Mouse (Mus musculus): ENCODE measurements around the gene Dscam. TPM values are rescaled to one million over a fixed set of nuclear protein-coding genes. Genes with fewer than 3 reads are reported as not detected.

Gene Dscam
- polyA plus RNA-seq, 1 experiment, result 0.03 TPM

DNA sequence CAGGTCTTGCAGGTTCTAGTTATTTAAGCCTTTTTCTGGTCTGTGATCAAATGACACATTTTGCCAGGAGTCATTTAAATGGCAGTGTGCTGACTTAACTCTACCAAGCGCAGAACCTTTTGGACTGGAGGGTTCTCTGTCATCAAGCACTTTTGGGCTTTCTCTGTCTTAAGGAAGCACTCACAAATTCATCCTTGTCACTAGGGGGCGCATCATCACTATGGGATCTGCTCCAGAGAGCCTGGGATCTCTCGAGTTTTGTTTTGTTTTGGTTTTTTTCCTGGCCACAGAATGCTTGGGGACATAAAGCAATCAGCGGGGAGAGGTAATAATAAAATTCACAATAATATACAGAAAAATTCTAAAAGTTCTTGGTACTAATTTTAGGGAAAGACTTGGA, 486.0 kb downstream of the Dscam start:
- WGBS, result 17% methylated on average over 4 of the region's 4 CpGs
- H3K4me3 ChIP-seq (ENCODE audit: low read depth, low read length), result no peak overlapping the region
- no peaks in the 10 kb centered on the region for H3K36me3 ChIP-seq (ENCODE audit: control insufficient read depth, insufficient read depth, low read length)
- no peaks in the 10 kb centered on the region for H3K4me1 ChIP-seq (ENCODE audit: control insufficient read depth, insufficient read depth, insufficient read length, low read length)
- no peak overlapping the region for H3K27ac ChIP-seq (ENCODE audit: insufficient read depth, low read depth, low read length)
- H3K27me3 ChIP-seq (ENCODE audit: control insufficient read depth, insufficient read depth, low read length), result no peaks in the 10 kb centered on the region
- TF ChIP-seq CTCF (IDR thresholded peaks at IDR 0.05; ENCODE audit: extremely low read depth, insufficient read length, insufficient replicate concordance, low read depth, low read length) (no peak), POLR2A (IDR thresholded peaks at IDR 0.05; ENCODE audit: low read depth, low read length) (no peak)

DNA sequence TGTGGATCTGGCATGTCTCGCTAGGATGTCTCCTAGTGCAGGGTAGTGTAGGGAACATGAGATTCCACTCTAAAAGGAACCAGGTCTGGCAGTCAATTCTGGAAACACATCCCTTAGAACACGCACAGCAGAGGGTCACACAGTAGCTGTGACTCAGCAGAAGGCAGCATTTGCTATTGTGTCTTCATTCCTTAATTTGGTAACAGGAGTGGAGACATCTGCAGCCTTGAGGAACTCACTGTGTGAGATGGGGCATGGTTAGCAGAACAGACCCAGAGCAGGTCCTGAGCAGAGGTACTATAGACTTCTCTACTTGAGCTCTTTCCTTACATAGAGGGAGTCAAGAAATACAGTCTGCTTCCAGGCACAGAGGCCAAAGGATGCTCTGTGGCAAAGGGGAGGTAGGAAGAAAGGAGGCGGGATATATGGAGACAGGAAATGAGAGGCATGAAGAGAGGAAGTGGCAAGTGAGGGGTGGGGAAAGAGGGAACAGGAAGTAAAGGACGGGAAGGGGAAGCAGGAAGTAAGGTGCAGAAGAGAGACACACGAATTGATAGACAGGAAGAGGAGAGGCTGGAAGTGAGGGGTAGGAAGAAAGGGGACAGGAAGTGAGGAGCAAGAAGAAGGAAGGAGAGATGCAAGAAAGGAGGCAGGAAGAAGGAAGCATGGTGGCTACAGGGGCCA, 488.1 kb downstream of the Dscam start:
- 55% methylated on average over 5 of the region's 5 CpGs for WGBS
- TF ChIP-seq CTCF (IDR thresholded peaks at IDR 0.05; ENCODE audit: extremely low read depth, insufficient read length, insufficient replicate concordance, low read depth, low read length) (no peak), POLR2A (IDR thresholded peaks at IDR 0.05; ENCODE audit: low read depth, low read length) (no peak)

DNA sequence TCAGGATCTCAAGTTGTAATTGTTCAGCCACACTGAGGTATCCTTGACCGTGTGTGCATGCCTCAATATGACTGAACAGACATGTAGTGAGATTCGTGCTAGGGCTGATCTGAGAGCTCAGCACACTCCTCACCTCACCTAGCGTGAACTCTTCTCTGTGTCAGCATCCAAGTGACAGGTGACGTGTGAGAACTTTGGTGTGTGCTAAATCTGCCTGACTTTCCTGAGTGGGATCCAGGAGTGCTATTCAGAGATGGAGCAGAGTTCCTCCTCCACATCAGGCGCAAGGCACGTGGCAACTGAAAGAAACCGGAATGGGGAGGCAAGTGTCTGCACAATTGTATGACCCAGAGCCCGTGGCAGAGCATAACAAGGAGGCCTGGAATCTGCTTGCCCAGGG, 490.6 kb downstream of the Dscam start:
- 81% methylated on average over 8 of the region's 8 CpGs for WGBS

More for the DNA sequence above, 488.1 kb downstream of the Dscam start:
- Histone ChIP-seq H3K27me3 (ENCODE audit: control insufficient read depth, insufficient read depth, low read length) (no peaks in the 10 kb centered on the region), H3K4me1 (ENCODE audit: control insufficient read depth, insufficient read depth, insufficient read length, low read length) (no peaks in the 10 kb centered on the region), H3K27ac (ENCODE audit: insufficient read depth, low read depth, low read length) (no peak overlapping the region), H3K4me3 (ENCODE audit: low read depth, low read length) (no peak overlapping the region), H3K36me3 (ENCODE audit: control insufficient read depth, insufficient read depth, low read length) (no peaks in the 10 kb centered on the region)

DNA sequence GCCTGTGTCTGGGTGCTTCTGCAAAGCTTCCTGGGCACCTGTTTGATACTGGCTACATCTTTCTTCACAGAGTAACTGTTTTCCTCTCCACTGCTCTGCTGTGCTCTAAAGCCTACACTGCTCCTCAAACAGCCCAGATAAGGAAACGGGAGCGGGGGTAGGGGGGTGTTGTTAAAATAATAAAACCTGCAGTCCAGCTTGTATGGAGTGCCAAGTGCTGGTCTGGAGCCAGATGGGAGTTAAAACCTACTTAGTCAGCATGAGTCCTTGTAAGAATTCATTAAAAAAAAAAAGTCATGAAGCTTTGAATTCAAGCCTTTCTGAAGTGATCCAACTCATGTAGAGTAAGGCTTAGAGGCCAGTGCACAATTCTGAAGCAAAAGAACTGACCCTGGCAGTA, 493.1 kb downstream of the Dscam start:
- H3K4me1 ChIP-seq (ENCODE audit: control insufficient read depth, insufficient read depth, insufficient read length, low read length), result no peaks in the 10 kb centered on the region
- H3K36me3 ChIP-seq (ENCODE audit: control insufficient read depth, insufficient read depth, low read length), result no peaks in the 10 kb centered on the region
- TF ChIP-seq CTCF (IDR thresholded peaks at IDR 0.05; ENCODE audit: extremely low read depth, insufficient read length, insufficient replicate concordance, low read depth, low read length) (no peak), POLR2A (IDR thresholded peaks at IDR 0.05; ENCODE audit: low read depth, low read length) (no peak)
- no peaks in the 10 kb centered on the region for H3K27me3 ChIP-seq (ENCODE audit: control insufficient read depth, insufficient read depth, low read length)
- no peak overlapping the region for H3K4me3 ChIP-seq (ENCODE audit: low read depth, low read length)
- WGBS, result 23% methylated on average over 2 of the region's 2 CpGs
- H3K27ac ChIP-seq (ENCODE audit: insufficient read depth, low read depth, low read length), result no peak overlapping the region

More for the DNA sequence above, 490.6 kb downstream of the Dscam start:
- TF ChIP-seq POLR2A (IDR thresholded peaks at IDR 0.05; ENCODE audit: low read depth, low read length) (no peak), CTCF (IDR thresholded peaks at IDR 0.05; ENCODE audit: extremely low read depth, insufficient read length, insufficient replicate concordance, low read depth, low read length) (no peak)
- no peaks in the 10 kb centered on the region for H3K27me3 ChIP-seq (ENCODE audit: control insufficient read depth, insufficient read depth, low read length)
- H3K4me3 ChIP-seq (ENCODE audit: low read depth, low read length), result no peak overlapping the region
- no peak overlapping the region for H3K27ac ChIP-seq (ENCODE audit: insufficient read depth, low read depth, low read length)
- no peaks in the 10 kb centered on the region for H3K36me3 ChIP-seq (ENCODE audit: control insufficient read depth, insufficient read depth, low read length)
- H3K4me1 ChIP-seq (ENCODE audit: control insufficient read depth, insufficient read depth, insufficient read length, low read length), result no peaks in the 10 kb centered on the region

DNA sequence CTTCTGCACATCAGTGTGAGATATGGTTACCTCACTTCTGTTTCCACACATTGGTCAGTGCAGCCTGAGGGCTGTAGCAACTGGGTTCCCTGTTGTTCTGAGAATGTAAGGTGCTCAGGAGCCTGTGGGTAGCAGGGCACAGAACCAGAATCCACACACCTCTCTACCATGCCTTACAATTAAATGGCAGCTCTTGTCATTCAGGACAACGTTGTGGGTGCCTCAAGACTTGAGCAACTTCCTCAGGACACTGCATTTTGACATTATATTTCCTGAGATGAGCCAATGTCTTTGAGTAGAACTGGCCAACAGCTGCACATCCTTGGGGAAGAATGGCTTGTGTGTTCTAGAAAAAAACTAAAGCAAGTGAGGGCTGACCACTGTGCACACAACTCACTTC, 493.9 kb downstream of the Dscam start:
- Histone ChIP-seq H3K4me1 (ENCODE audit: control insufficient read depth, insufficient read depth, insufficient read length, low read length) (no peaks in the 10 kb centered on the region), H3K27ac (ENCODE audit: insufficient read depth, low read depth, low read length) (no peak overlapping the region), H3K36me3 (ENCODE audit: control insufficient read depth, insufficient read depth, low read length) (no peaks in the 10 kb centered on the region), H3K27me3 (ENCODE audit: control insufficient read depth, insufficient read depth, low read length) (no peaks in the 10 kb centered on the region), H3K4me3 (ENCODE audit: low read depth, low read length) (no peak overlapping the region)
- 52% methylated on average over 1 of the region's 1 CpGs for whole genome bisulfite sequencing
- TF ChIP-seq CTCF (IDR thresholded peaks at IDR 0.05; ENCODE audit: extremely low read depth, insufficient read length, insufficient replicate concordance, low read depth, low read length), result no peak

DNA sequence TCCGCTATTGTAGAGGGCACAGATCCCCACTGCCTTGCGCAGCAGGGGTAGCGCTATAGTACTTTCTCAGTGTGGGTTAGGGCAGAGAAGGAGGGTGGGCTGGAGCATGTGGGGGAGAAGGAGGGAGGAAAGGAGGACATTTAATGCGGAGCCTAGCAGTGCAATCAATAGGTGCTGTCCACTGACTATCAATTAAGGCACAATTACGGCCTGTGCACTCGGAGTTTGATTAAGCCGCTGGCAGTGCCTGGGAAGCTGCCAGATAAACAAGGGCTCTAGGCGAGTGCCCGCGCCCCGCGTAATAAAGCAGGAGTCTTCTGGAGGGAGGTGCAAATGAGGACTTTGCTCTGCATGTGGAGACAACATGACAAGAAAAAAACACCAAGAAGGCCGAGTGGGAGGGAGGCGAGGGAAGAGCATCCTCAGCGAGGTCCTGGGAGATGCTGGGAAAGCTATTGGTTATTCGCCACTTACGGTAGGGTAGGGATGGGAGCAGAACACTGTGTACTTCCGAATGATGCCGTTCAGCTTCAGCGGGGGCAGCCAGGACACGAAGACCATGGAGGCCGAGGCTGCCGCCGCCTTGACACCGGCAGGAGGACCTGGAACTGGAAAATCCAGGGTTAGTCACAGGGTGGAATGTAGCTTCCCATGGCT, 497.2 kb downstream of the Dscam start:
- Histone ChIP-seq H3K27me3 (ENCODE audit: control insufficient read depth, insufficient read depth, low read length) (no peaks in the 10 kb centered on the region), H3K4me3 (ENCODE audit: low read depth, low read length) (no peak overlapping the region), H3K36me3 (ENCODE audit: control insufficient read depth, insufficient read depth, low read length) (no peaks in the 10 kb centered on the region), H3K4me1 (ENCODE audit: control insufficient read depth, insufficient read depth, insufficient read length, low read length) (no peaks in the 10 kb centered on the region), H3K27ac (ENCODE audit: insufficient read depth, low read depth, low read length) (no peak overlapping the region)
- WGBS, result 50% methylated on average over 25 of the region's 25 CpGs
- no peak for TF ChIP-seq POLR2A (IDR thresholded peaks at IDR 0.05; ENCODE audit: low read depth, low read length)
- no peak for TF ChIP-seq CTCF (IDR thresholded peaks at IDR 0.05; ENCODE audit: extremely low read depth, insufficient read length, insufficient replicate concordance, low read depth, low read length)

DNA sequence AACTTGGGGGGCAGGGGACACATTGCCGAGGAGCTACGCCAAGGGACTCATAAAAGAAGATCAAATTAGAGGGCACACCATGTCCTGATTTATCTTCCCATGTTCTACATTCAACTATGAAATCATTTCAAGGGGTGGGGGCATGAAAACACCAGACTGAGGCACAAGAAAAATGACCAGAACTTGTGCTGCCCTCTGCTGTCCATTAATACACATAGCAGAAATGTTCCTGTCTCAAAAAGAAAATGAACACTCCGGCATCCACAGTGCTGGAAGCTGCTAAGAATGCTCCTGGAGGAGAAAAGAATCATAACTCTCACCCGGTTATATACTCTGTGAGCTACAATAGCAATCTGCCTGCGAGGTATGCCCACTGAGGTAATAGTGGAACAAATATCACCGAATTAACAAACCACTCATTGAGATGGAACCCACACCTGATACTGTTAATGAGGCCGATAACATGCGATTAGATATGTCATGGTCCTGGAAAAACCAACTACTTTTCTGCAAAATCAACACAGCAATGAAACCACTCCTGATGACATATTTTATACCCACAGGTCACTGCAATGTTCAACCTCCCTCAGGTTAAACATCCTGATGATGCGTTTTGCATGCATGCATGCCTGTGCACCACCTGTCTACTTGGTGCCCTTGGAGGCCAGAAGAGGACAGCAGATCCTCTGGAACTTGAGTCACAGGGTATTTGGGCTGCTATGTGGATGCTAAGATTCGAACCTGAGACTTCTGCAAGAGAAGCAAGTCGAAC, 498.8 kb downstream of the Dscam start:
- H3K4me1 ChIP-seq (ENCODE audit: control insufficient read depth, insufficient read depth, insufficient read length, low read length), result no peaks in the 10 kb centered on the region
- H3K27ac ChIP-seq (ENCODE audit: insufficient read depth, low read depth, low read length), result no peak overlapping the region
- no peak overlapping the region for H3K4me3 ChIP-seq (ENCODE audit: low read depth, low read length)
- no peaks in the 10 kb centered on the region for H3K36me3 ChIP-seq (ENCODE audit: control insufficient read depth, insufficient read depth, low read length)
- WGBS, result 50% methylated on average over 11 of the region's 11 CpGs
- no peaks in the 10 kb centered on the region for H3K27me3 ChIP-seq (ENCODE audit: control insufficient read depth, insufficient read depth, low read length)
- TF ChIP-seq CTCF (IDR thresholded peaks at IDR 0.05; ENCODE audit: extremely low read depth, insufficient read length, insufficient replicate concordance, low read depth, low read length) (peak; percentile 29; the same call in 1 of the 2 replicates), POLR2A (IDR thresholded peaks at IDR 0.05; ENCODE audit: low read depth, low read length) (no peak)
